Mouse (Mus musculus) testis, adult 2 months (tissue): ENCODE data around the gene Elovl5. TPM values are rescaled to one million over a fixed set of nuclear protein-coding genes. Genes with fewer than 3 reads are reported as not detected.

ENCODE experiments used
- H3K27ac ChIP-seq: fragments of 200-500 bp; 2 replicates; pipeline ENCODE4 v1.5.1; 2012; ENCODE audit warnings: low read depth, low read length; ENCODE audit not compliant: control insufficient read depth, insufficient read depth
- H3K27me3 ChIP-seq: fragments of 200-500 bp; 2 replicates; pipeline ENCODE4 v1.6.1; 2012; ENCODE audit warnings: mild to moderate bottlenecking, low read length, moderate library complexity; ENCODE audit not compliant: control insufficient read depth, insufficient read depth
- H3K36me3 ChIP-seq: fragments of 200-500 bp; 2 replicates; pipeline ENCODE4 v1.6.1; 2012; ENCODE audit warnings: mild to moderate bottlenecking, low read length; ENCODE audit not compliant: control insufficient read depth, insufficient read depth
- H3K4me1 ChIP-seq: fragments of 200-500 bp; 2 replicates; pipeline ENCODE4 v1.6.1; 2012; ENCODE audit warnings: low read length; ENCODE audit not compliant: control insufficient read depth, insufficient read depth
- H3K4me3 ChIP-seq: fragments of 200-500 bp; 2 replicates; pipeline ENCODE4 v1.5.1; 2012; ENCODE audit warnings: low read depth, mild to moderate bottlenecking, low read length, moderate library complexity, mixed read lengths; ENCODE audit not compliant: control insufficient read depth
- CTCF ChIP-seq: fragments of 200-500 bp; IDR thresholded peaks from 2 replicates; pipeline ENCODE4 v1.5.1; 2012; ENCODE audit warnings: low read depth, mild to moderate bottlenecking, inconsistent platforms, low read length, moderate library complexity; ENCODE audit not compliant: control insufficient read depth, insufficient read depth, insufficient replicate concordance
- POLR2A ChIP-seq: fragments of 200-500 bp; IDR thresholded peaks from 2 replicates; pipeline ENCODE4 v1.6.1; 2012; ENCODE audit warnings: low read depth, mild to moderate bottlenecking, inconsistent platforms, low read length, moderate library complexity; ENCODE audit not compliant: control insufficient read depth
- polyA plus RNA-seq: library from polyadenylated mRNA; depleted of rRNA; stranded (reverse); fragments of >200 nt; gene quantifications from 2 replicates; pipeline ENCODE4 v1.2.3, GENCODE M21; 2012

Elovl5 gene
- polyA plus RNA-seq, 1 experiment, result 74.7 TPM

DNA sequence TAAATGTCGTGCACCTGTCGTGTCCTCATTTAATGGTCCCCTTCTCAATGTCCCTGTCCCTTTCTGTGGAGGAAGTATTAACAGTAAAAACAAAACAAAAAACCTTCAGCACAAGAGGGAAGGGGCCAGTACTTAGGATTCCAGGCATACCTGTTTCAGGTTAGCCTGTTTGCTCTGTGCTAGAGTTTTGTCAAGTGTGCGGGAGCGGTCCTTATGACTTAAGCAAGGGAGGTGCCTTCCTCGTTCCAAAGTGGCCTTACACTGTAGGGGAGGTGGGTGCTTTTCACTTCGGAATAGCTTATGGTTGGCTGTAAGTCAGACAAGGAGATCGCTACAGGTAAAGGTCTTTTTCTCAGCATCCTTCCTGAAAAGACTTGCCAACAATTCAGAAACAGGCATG is 49.7 kb downstream of the Elovl5 start:
- peaks cover 2% of the 10 kb centered on the region; the same call in 1 of the 2 replicates for H3K4me1 ChIP-seq
- no peak for TF ChIP-seq POLR2A
- TF ChIP-seq CTCF, result no peak
- no peak overlapping the region for H3K4me3 ChIP-seq
- no peaks in the 10 kb centered on the region for H3K36me3 ChIP-seq
- no peaks in the 10 kb centered on the region for H3K27me3 ChIP-seq
- H3K27ac ChIP-seq, result no peak overlapping the region

DNA sequence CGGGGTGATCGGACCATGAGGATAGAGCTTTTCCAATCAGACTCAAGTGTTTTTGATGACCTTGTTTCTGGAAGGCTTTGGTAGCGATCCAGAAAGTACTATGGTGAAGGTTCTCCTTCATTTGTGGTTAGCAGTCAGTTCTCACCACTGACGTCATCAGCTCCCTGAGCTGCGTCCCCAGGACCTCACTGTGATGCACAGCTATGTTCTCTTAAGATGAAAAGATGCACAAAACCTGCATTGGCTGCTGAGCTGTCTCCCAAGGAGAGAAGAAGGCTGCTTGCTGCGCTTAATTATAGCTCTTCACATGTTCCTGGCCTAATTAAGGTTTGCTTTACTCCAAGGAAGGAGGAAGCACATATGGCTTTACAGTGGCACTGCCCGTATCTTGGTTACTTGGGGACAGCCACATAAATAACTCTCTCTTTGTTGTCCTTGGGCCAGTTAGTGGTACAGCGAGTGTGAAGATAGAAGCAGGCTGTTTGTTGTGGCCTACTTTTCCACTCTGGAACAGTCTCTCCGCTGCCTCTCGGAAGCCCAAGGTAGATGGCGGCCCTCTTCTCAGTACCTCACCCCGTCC is 50.5 kb downstream of the Elovl5 start:
- no peaks in the 10 kb centered on the region for H3K36me3 ChIP-seq

DNA sequence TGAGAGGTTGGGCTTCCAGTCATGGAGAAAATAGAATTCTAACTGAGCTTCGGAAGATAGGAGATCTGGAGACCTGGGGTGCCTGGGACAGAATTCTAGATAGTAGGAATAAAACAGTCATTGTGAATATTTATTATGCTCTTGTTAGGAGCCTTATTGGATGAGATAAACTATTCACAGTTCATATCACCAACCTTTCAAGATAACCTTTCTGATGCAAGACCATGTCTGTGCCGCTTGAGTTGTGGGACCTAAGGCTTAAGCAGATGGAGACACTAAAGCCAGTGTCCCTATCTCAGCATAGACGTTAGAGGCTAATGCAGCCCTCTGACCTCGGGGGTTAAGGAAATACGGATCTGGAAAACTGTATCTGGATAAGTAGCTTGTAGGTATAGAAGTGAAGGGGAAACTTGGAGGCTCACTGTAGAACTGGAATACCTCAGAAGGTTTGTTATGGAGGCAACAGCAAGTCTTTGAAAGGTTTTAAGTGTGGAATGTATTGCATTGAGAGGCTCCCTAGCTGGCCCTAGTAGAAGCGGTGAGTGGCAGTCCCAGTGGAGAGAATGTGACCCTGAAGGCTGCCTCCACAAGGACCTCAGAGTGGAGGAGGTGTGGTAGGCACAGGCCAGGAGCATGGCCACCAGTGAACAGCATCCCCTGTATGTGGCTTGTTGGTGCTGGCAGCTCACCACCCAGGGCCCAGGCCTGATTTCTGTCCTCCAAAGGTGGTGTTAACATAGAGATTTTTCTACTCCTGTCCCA is 52.2 kb downstream of the Elovl5 start:
- Histone ChIP-seq H3K36me3 (no peaks in the 10 kb centered on the region), H3K4me1 (0 out of 2 replicates have a peak, but pooled peaks cover 2% of the 10 kb centered on the region), H3K4me3 (no peak overlapping the region), H3K27ac (no peak overlapping the region), H3K27me3 (no peaks in the 10 kb centered on the region)
- TF ChIP-seq POLR2A (no peak), CTCF (no peak)

More for the DNA sequence above, 50.5 kb downstream of the Elovl5 start:
- Histone ChIP-seq H3K4me1 (peaks cover 2% of the 10 kb centered on the region; the same call in 1 of the 2 replicates), H3K27me3 (no peaks in the 10 kb centered on the region), H3K4me3 (no peak overlapping the region), H3K27ac (no peak overlapping the region)
- TF ChIP-seq CTCF (no peak), POLR2A (no peak)

DNA sequence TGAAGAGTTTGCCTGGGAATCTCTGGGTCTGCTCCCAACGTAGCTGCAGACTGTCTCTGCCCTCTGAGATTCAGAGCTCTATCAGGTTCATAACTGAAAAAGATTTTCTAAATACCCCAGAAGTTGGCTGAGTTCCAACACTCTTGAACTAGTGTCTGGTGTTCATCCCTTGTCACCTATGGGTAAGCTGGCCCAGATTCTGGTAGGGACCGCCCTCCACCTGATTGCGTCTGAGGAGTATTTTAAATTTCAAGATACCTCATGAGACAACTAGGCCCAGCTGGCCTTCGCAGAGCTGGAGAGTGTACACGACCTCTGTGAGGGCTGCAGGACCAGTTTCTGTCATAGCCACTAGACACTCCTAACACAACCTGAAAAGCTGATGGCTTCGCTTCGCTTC is 61.8 kb downstream of the Elovl5 start:
- Histone ChIP-seq H3K27me3 (no peaks in the 10 kb centered on the region), H3K4me1 (no peaks in the 10 kb centered on the region), H3K27ac (no peak overlapping the region), H3K36me3 (no peaks in the 10 kb centered on the region), H3K4me3 (no peak overlapping the region)
- TF ChIP-seq POLR2A, result no peak
- no peak for TF ChIP-seq CTCF

DNA sequence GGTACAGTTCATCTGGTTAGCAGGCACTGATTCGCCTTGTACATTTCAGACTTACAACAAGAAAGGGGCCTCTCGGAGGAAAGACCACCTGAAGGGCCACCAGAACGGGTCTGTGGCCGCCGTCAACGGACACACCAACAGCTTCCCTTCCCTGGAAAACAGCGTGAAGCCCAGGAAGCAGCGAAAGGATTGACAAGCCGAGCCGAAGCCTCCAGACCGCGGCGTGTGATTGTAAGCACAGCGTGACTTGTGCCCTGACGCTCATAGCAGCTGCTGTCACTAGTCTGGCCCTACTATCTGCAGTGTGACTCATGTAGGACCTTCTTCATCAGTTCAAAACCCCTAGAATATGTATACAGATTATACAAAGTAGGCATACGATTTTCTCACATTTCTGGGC is 65.5 kb downstream of the Elovl5 start:
- no peaks in the 10 kb centered on the region for H3K36me3 ChIP-seq
- no peak overlapping the region for H3K4me3 ChIP-seq
- H3K27ac ChIP-seq, result no peak overlapping the region
- no peaks in the 10 kb centered on the region for H3K27me3 ChIP-seq
- TF ChIP-seq POLR2A, result no peak
- no peak for TF ChIP-seq CTCF
- no peaks in the 10 kb centered on the region; the same call in 1 of the 2 replicates for H3K4me1 ChIP-seq

DNA sequence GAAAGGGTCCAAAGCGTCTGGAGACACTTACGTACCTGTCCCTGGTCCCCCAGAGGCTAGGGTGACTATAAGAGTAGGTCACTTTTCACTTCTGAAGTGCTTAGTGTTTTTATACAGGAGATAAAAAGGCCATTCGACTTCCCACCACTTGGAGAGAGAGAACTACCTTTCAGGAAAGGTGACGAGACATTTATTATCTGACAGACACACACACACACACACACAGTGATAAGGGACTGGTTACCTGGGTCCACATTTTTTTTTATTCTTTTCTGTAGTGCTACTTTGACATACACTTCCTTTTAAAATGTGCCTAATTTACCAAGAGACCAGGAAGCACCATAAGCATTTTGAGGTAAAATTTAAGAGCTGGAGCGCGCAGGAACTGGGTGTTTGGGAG is 66.4 kb downstream of the Elovl5 start:
- Histone ChIP-seq H3K36me3 (no peaks in the 10 kb centered on the region), H3K4me1 (no peaks in the 10 kb centered on the region; the same call in 1 of the 2 replicates), H3K27me3 (no peaks in the 10 kb centered on the region), H3K4me3 (no peak overlapping the region), H3K27ac (no peak overlapping the region)
- TF ChIP-seq CTCF, result no peak
- TF ChIP-seq POLR2A, result no peak

DNA sequence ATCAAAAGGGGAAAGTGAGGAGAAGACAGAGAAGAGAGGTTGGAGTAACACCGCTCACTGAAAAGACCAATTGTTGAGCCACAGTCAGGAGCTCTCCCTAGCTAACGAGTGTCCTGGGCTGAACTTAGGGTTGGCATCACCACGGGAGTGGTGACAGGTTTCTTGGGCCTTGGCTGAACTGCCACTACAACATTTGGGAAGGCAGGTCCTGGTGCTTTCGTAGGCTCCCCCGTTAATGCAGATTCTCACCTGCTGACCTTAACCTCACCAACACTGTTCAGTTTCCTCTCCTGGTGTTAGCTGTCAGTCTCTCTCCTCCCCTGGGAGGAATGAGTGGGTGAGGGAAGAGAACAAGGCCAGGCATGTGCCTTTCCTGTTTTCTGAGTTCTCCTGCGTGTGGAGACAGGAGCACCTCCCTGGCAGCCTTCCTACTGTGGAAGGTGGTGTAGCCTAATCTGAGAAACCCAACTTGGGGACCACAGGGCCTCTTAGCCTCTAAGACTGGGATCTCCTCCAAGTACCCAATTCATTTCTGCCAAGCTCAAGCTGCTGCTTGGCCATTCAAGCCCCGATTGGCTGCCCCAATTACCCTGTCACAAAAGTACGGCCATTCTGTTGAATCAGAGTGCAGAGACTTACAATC is 69.1 kb downstream of the Elovl5 start:
- no peaks in the 10 kb centered on the region for H3K27me3 ChIP-seq
- no peak overlapping the region for H3K27ac ChIP-seq
- TF ChIP-seq POLR2A (no peak), CTCF (no peak)
- H3K36me3 ChIP-seq, result no peaks in the 10 kb centered on the region
- no peak overlapping the region for H3K4me3 ChIP-seq
- H3K4me1 ChIP-seq, result no peaks in the 10 kb centered on the region; the same call in 1 of the 2 replicates
